Mouse (Mus musculus) left cerebral cortex, postnatal 36 days (tissue): ENCODE data around the gene Lman2. TPM values are rescaled to one million over a fixed set of nuclear protein-coding genes. Genes with fewer than 3 reads are reported as not detected.

Experiments
- DNase-seq, 2 experiments: peaks; one replicate each; pipeline ENCODE4 v3.0.0; 2021 to 2022; ENCODE audit warnings: low spot score in 2 of 2, mixed read lengths in 1 of 2
- intact Hi-C: fragments of 180-260 bp; cut with DNase I; formaldehyde crosslinking; loops from one replicate; pipeline ENCODE4 v1.15.1; 2025
- total RNA-seq, 2 experiments: library from RNA; stranded (reverse); gene quantifications; 2 replicates each; pipeline ENCODE4 v1.2.3; 2021

The Lman2 gene
- total RNA-seq, 2 experiments from 2014 or later = 54.9 to 61.3 TPM

DNA sequence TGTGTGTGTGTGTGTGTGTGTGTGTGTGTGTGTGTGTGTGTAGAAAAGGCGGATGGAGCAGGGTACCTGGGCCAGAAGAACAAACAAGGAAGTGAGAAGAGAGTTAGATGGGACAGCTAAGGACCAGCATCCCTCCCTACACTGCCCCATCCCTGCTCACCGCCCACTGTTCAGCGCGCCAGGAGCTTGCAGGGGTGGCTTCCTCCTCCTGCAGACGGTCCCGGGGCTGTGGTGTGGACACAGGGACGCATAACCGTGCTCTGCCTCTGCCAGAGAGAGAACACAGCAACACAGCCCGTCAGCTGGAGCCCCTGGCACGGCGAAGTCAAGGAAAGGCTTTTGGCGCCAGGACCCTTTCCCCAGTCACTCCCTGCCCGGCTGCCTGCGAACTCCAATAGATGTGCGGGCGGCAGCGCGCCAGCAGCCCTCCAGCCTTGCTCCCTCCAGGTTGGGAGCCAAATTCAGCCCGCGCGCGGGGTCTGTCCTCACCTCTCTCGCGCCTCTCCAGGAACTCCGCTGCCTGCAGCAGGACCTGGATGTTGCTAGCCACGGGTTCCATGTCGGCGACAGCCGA lies 33.4 kb downstream of the Lman2 start:
- intact Hi-C loops = no loop called here
- DNase-seq = no peak

- intact Hi-C loops = no loop called here
- no peak for DNase-seq
Observed at GRCm38 (mm10) chr13:55328641-55329040, 33.9 kb downstream of the Lman2 start.

DNA sequence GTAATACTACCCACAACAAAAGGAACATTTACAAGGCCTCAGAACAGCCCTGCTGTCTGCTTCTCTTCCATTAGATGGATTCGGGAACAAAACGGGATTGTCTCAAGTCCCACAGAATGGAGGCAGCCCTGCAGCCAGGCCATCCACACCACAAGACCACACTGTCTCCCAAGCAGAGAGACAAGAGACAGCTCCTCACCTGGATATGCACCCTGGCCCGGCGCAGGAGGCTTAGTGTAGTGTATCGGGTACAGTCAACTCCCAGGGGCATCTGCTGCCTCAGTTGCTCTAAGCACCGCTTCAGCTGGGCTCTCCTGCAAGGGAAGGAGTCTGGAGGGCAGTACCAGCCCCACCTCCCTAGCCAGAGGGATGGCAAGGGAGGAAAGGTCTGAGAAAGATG lies 34.4 kb downstream of the Lman2 start:
- intact Hi-C loops = no loop called here

GRCm38 (mm10) chr13:55327633-55328032 lies 35.0 kb downstream of the Lman2 start:
- peak; percentile 91 for DNase-seq
- intact Hi-C loops = no loop called here

More for the DNA sequence above, 34.4 kb downstream of the Lman2 start:
- no peak for DNase-seq

DNA sequence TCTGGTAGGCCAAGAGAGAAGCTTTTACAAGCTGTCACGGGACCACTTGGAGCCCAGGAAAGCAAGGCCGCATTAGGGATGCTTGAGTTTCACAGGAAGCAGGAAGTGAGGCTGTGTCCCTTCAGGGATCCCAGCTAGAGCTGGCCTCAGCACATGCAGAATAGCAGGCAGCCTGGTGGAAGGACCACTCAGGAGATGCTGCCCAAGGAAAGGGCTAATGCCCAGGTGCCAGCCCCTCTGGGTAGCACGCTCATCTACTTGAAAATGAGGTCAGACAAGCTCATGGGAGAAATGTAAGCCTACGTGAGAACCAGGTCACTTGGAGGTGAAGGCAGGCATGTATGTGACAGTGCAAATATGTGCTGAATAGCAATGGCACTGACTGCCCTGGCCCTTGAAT lies 35.4 kb downstream of the Lman2 start:
- intact Hi-C loops = no loop called here
- no peak for DNase-seq

DNA sequence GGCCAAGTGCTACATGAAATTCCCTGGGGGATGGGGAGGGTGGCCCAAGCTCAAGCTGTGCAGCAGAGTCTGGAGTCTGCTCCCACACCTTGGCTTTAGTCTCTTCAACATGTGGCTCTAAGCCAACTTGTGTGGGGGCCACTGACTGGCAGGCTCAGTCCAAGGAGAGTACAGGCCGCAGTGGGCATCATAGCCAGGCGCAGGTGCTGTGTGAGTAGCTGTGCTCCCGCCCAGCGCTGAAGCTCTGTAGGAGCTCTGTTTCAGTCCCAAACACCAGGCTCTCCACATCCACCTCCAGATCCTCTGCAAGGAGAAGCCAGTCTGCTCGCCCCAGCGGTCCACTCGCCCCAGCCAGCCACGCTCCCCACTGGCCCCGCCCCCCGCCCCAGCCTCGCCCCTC lies 37.0 kb downstream of the Lman2 start:
- intact Hi-C loops = no loop called here
- peak in 1 of 2 experiments; percentile 50 for DNase-seq

DNA sequence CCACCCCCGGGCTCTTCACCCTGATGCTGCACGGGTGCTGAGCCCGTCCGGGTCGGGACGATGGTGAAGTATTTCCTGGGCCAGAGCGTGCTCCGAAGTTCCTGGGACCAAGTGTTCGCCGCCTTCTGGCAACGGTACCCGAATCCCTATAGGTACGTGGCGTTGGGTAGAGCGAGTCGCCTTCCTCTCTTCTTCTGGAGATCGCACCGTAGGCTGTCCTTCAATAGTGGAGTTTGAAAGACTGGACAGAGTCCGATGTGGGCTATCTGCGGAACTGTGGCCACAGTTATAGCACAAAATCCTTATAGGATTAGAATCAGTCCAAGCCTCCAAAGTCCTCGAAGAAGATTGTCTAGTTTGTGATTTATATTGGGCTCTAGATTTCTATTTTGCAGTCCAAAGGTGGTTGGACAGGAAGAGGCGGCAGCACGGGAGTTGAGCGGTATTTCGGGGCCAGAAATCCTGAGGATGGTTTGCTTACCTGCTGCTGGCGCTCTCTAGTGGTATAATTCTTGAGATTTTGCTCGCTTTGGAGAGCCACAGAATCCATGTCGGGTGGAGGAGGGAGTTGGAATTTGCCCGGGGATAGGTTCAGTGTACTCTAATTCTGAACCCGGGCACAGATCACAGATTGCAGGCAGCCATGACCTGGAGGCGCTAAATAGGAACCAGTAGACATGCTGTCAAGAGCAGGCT lies 40.3 kb downstream of the Lman2 start:
- DNase-seq = no peak
- intact Hi-C loops = no loop called here

DNA sequence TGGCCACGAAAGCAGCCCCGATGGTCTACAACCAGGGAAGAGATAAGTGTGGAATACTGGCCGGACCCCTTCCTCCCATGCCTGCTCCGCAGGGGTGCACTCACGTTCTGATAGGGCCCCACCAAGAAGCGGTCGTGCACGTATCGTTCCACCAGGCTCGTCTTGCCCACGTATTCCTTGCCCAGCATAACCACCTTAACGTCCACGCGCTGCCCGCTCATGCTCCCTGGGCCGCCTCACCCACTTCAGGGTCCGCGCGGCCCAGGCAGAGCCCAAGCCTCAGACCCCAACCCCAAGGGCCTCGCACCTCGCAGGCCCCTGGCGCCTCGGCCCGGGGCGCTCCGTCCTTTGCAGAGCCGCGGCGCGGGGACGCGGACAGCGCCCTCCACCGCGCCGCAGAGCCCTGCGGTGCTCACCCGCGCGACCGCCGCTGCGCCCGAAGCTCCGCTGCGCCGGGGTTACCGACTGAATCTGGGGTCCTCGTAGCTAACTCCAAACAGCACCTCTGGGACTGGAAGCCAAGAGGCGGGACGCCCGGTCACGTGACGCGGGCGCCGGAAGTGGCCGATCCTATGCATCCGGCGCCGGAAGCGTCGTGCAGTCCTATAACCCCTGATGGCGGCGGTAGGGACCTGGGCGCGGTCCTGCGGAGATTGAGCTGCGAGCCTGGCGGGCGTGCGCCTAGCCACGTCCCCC lies 41.0 kb downstream of the Lman2 start, which contains the start of gene Rab24:
TSS of gene Rab24 (minus strand) at position 513 of the 696 bp plus-strand sequence.
- peak; percentile 87 to 88 for DNase-seq
- intact Hi-C loops = no loop called here

DNA sequence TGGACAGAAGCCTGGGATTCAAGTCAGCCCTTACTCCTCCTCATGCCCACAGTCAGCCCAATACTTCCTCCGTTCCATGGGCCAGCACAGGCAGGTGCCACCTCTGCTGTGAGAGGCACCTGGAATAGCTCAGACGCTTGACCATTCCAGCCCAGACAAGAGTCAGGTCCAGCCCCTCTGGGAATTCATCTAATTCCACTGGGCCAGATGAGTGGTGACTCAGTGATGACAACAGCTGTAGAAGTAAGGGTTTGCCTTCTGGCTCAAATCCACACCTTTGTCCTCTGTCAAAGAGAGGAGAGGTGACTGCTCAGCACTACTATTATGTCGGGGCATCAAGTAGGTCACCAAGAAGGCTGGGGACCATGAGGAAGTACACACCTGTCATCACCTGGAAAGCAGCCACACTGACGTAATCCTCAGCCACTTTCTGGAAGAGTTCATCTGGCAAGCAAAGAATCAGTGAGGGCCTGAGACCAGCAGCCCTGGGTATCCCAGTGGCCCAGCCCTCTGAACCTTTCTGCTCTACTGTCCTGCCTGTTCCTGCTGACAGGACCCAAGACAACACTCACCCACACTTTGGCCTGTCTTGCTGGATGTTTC lies 42.6 kb downstream of the Lman2 start, which contains the start of gene Prelid1:
TSS of gene Prelid1 (plus strand) at position 570 of the 603 bp plus-strand sequence.
- intact Hi-C loops = no loop called here
- DNase-seq = peak in 1 of 2 experiments; percentile 3

DNA sequence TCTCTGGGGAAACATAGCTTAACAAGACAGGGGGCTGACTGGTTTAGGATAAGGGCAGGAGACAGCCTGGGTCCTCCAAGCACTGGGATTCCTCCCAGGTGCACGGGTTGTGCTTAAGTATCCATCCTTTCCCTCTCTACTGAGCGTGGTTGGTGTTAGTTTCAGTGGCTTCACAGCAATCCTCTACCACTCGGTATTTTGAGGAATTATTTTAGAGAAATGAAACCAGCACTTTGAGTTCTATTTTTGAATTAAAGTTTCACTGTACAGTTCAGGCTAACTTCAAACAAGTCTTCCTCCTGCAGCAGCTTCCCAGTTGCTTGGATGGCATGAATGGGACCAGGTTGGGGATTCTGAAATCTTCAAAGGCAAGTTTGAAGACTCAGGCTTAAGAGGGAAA lies 44.2 kb downstream of the Lman2 start:
- intact Hi-C loops = no loop called here
- DNase-seq = no peak

GRCm38 (mm10) chr13:55314891-55315412 lies 47.6 kb downstream of the Lman2 start:
- DNase-seq = no peak
- intact Hi-C loops = no loop called here

DNA sequence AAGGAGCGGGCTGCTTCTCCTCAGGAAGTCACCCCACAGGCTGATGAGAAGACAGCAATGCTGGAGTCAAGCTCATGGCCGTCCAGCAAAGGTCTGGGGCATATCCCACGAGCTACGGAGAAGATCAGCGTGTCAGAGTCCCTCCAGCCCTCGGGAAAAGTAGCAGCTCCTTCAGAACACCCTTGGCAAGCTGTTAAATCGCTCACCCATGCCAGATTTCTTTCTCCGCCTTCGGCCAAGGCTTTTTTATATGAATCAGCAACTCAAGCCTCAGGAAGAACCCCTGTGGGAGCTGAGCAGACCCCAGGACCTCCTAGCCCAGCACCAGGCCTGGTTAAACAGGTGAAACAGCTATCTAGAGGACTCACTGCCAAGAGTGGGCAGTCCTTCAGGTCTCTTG lies 49.5 kb downstream of the Lman2 start:
- no peak for DNase-seq
- intact Hi-C loops = no loop called here

- intact Hi-C loops = no loop called here
- peak in 1 of 2 experiments; percentile 70 for DNase-seq
Observed at GRCm38 (mm10) chr13:55312028-55312630, 50.5 kb downstream of the Lman2 start.

DNA sequence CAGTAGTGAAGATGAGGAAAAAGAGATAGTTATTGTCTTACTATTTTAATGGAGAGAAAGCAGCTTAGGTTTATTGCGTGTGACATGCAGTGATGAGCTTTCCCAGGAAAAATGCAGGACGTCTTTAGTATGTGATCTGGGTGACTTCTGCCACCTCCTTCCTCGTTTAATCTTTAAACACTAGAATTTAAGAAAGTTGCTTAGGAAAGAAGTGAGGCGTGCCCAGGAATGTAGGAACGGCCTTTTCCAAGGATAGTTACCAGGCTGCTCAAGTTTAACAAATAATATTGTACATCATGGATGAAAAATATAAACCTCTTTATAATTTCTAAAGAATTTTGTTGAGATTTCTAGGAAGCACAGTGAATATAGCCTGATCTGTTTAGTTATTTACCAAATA lies 61.7 kb downstream of the Lman2 start:
- no peak for DNase-seq
- intact Hi-C loops = loop anchor here (5.0 kb wide), 1 partner anchor 54 kb away; no protein-coding TSS in a partner anchor

- intact Hi-C loops = no loop called here
- no peak for DNase-seq
Observed at GRCm38 (mm10) chr13:55296760-55297159, 65.8 kb downstream of the Lman2 start.

Other genes with a start within 250 kb of the Lman2 start
- gene Gm17617, start 229.2 kb downstream of the Lman2 start, total RNA-seq = not detected
- under 1 TPM; 0.18 to 0.30 TPM for gene Fgfr4, start 210.1 kb downstream of the Lman2 start, total RNA-seq
- 100 to 1,000 TPM; 105 to 134 TPM for gene Nsd1, start 153.0 kb downstream of the Lman2 start, total RNA-seq
- gene Prelid1, start 42.3 kb downstream of the Lman2 start, total RNA-seq = 100 to 1,000 TPM; 159 to 185 TPM
- 10 to 100 TPM; 80.9 to 86.8 TPM for gene Rab24, start 40.8 kb downstream of the Lman2 start, total RNA-seq
- gene Mxd3, start 33.0 kb downstream of the Lman2 start, total RNA-seq = 1 to 10 TPM; 1.4 to 2.5 TPM
- 10 to 100 TPM; 52.3 to 53.7 TPM for gene Rgs14, start 6.9 kb upstream of the Lman2 start, total RNA-seq
- gene Slc34a1, start 35.4 kb upstream of the Lman2 start, total RNA-seq = under 1 TPM; 0.48 to 0.54 TPM
- not detected for gene Pfn3, start 52.4 kb upstream of the Lman2 start, total RNA-seq
- gene F12, start 64.0 kb upstream of the Lman2 start, total RNA-seq = under 1 TPM; 0.79 to 0.84 TPM
- 10 to 100 TPM; 63.4 to 65.2 TPM for gene Grk6, start 82.3 kb upstream of the Lman2 start, total RNA-seq
- gene Prr7, start 101.5 kb upstream of the Lman2 start, total RNA-seq = 10 to 100 TPM; 81.8 to 82.1 TPM
- gene Dbn1, start 125.3 kb upstream of the Lman2 start, total RNA-seq = 100 to 1,000 TPM; 247 to 314 TPM
- 100 to 1,000 TPM in 1 of 2 experiments, 10 to 100 TPM in 1; 82.1 to 101 TPM for gene Pdlim7, start 150.9 kb upstream of the Lman2 start, total RNA-seq
- gene Dok3, start 166.5 kb upstream of the Lman2 start, total RNA-seq = 10 to 100 TPM in 1 of 2 experiments, 1 to 10 TPM in 1; 5.5 to 14.0 TPM
- 10 to 100 TPM; 53.1 to 63.9 TPM for gene Ddx41, start 173.9 kb upstream of the Lman2 start, total RNA-seq
- 10 to 100 TPM; 61.1 to 99.5 TPM for gene Fam193b, start 208.3 kb upstream of the Lman2 start, total RNA-seq
- 100 to 1,000 TPM; 133 to 138 TPM for gene Tmed9, start 210.9 kb upstream of the Lman2 start, total RNA-seq
- gene B4galt7, start 237.1 kb upstream of the Lman2 start, total RNA-seq = 10 to 100 TPM; 26.2 to 26.4 TPM